Mouse (Mus musculus): ENCODE measurements at regions not wholly inside any gene's neighbourhood (a gene's known extent, or its start where the extent isn't known, plus 50 kb on each side); places are given as distances from the start of the nearest gene placed in this dataset.

DNA sequence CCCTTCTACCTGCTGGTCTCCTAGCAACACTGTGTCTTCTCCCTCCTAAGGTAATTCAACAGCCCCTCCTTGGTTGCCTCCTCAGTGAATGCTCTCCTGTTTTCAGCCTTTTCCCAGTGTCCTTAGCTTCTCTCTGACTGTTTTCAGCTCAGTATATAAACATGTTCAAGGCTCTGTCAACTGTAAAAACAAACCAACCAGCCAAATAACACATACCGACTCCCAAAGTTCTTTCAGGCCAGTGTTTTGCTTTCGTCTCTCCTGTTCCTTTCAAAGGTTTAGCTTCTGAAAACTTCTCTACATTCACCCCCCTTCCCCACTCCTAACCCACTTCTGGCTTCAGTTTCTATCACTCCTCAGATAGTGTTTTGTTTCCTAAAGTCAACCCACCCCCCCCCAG lies 73.4 kb downstream of the Phlda1 start:
- H3K4me2 ChIP-seq, result no peak overlapping the region
- no peak overlapping the region for H3K27ac ChIP-seq
- no peak for ATAC-seq (ENCODE audit: low FRiP score)
- H3K9ac ChIP-seq, result no peak overlapping the region
- no peaks in the 10 kb centered on the region for H3K4me1 ChIP-seq
- 75% methylated on average over 2 of the region's 2 CpGs for WGBS
- H3K9me3 ChIP-seq, result no peaks in the 10 kb centered on the region
- no peaks in the 10 kb centered on the region for H3K36me3 ChIP-seq (replicated peaks)
- H3K4me3 ChIP-seq (replicated peaks), result no peak overlapping the region
- no peaks in the 10 kb centered on the region for H3K27me3 ChIP-seq

DNA sequence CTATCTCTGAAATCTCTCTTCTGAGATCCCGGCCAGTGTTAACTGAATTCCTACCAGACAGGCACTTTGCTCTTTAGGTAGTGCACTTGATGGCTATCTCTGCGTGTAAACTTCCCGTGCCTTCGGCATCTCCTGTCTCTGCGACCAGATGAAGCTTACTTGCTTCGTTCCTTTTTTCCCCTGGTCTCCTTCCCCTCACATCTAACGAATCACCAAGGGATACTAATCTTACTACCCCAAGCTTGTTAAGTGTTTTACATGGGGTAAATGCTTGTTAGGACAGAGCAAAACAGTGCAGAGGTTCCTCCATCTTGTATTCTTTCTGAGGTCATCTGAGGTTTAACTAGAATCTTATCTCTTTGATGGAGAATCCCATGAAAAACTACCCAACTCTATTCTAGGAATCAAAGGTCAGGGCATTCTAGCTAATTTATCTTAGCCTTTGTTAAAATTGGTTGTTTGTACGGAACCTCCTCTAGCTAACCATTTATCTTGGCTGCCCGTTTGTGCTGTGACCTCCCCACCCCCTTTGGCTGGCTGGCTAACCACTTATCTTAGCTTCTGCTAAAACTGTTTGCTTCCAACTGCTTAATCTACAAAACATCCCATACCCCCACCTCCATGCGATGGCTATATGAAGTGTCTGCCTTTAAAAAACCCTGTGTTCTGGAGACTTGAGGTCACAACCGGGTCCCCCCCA lies 74.5 kb downstream of the Phlda1 start:
- 89% methylated on average over 11 of the region's 11 CpGs for WGBS
- Histone ChIP-seq H3K9me3 (no peaks in the 10 kb centered on the region), H3K4me1 (no peaks in the 10 kb centered on the region), H3K36me3 (replicated peaks) (no peaks in the 10 kb centered on the region), H3K9ac (no peak overlapping the region), H3K4me2 (no peak overlapping the region), H3K27ac (no peak overlapping the region), H3K4me3 (replicated peaks) (no peak overlapping the region), H3K27me3 (no peaks in the 10 kb centered on the region)
- ATAC-seq (ENCODE audit: low FRiP score), result no peak

DNA sequence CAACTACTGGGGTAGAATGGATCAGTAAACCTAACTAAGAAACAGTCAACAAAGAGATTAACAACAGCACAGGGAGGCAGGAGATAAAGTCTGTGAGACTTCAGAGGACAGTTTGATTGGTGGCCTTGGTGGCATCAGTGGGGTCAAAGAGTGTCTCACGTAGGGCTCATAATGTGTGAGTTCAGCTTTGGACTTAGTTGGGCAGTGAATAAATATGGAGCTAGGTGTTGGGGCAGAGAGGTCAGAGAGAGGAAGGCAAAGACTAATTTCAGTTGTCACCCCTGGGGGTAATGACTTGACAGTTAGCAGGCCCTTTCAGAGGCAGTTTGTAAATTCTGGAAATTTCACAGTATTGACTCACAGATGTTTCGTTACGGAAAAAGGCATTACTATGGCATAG lies 75.8 kb downstream of the Phlda1 start:
- Histone ChIP-seq H3K27ac (no peak overlapping the region), H3K4me3 (replicated peaks) (no peak overlapping the region), H3K9ac (no peak overlapping the region), H3K36me3 (replicated peaks) (no peaks in the 10 kb centered on the region), H3K4me1 (no peaks in the 10 kb centered on the region), H3K27me3 (no peaks in the 10 kb centered on the region), H3K4me2 (no peak overlapping the region), H3K9me3 (no peaks in the 10 kb centered on the region)
- 86% methylated on average over 3 of the region's 3 CpGs for WGBS
- ATAC-seq (ENCODE audit: low FRiP score), result no peak

DNA sequence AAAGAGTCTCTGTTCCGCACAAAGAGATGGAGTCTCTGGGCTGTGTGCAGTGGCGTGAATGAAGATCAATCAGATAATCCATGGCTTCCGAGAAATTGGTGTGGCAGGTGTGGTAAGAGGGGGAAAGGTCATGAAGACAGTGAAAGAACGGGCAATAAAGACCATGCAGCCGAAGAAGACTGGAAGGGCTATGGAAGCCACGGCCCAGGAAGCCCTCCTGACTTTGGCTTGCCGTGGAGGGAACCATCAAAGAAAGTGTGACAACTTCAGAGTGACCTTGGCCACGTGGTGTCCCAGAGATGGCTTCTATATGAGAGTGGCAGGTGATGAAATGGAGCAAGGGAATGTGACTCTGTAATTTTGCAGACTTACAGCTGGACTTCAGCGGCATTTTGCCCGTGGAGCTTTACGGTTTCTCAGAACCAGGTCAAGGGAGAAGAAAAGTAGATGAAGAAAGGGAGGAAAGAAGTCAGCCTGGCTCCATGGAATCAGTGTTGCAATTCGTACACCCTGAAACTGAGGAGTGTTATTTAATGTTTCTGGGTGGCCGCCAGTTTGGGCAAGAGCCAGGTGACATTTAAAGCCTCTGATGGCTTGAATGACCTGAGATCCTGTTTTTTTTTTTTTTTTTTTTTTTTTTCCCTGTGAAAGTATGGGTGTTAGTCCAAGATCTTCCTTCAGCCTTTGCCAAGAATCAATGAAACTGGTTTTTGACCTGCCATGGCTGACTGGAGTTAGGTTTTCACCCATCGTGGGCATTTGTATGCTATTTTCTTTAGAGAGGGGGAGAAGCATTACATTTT lies 76.4 kb downstream of the Phlda1 start:
- H3K4me3 ChIP-seq (replicated peaks), result no peak overlapping the region
- H3K4me2 ChIP-seq, result no peak overlapping the region
- H3K9ac ChIP-seq, result no peak overlapping the region

DNA sequence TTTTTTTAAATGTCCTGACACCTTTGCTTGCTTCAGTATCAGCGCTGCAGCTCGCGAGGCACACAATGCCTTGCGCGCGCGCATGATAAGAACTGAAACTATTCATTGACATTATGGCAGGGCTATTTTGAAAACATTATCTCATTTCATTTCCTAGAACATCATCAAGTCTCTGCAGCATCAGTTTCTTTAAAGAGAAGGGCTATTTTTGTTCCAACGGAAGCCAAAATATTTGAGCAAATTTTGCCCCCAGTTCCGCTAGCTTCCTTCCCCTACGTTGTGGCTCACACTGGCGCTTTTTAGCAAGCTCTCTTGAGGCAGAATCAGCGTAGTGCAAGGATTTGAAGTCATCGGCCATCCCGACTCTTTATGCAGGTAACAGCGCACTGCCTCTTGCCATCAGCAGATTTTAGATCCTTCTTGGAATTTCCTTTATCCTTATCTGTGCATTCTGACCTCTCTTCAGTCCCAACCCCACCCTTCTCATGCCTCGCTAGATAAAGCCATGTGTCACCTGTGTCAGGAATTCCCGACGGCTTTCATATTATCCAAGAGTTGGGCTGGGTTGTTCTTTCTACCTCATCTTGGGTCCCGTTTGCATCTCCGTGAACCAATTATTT lies 77.1 kb downstream of the Phlda1 start:
- H3K4me2 ChIP-seq, result no peak overlapping the region
- ATAC-seq (ENCODE audit: low FRiP score), result no peak
- no peak overlapping the region for H3K27ac ChIP-seq
- no peaks in the 10 kb centered on the region for H3K36me3 ChIP-seq (replicated peaks)
- no peaks in the 10 kb centered on the region for H3K4me1 ChIP-seq
- H3K9me3 ChIP-seq, result no peaks in the 10 kb centered on the region
- 95% methylated on average over 20 of the region's 20 CpGs for WGBS
- H3K9ac ChIP-seq, result no peak overlapping the region
- no peak overlapping the region for H3K4me3 ChIP-seq (replicated peaks)
- H3K27me3 ChIP-seq, result no peaks in the 10 kb centered on the region

More for the DNA sequence above, 76.4 kb downstream of the Phlda1 start:
- no peaks in the 10 kb centered on the region for H3K4me1 ChIP-seq
- H3K27me3 ChIP-seq, result no peaks in the 10 kb centered on the region
- WGBS, result 91% methylated on average over 14 of the region's 14 CpGs
- no peak for ATAC-seq (ENCODE audit: low FRiP score)
- H3K27ac ChIP-seq, result no peak overlapping the region
- no peaks in the 10 kb centered on the region for H3K9me3 ChIP-seq
- no peaks in the 10 kb centered on the region for H3K36me3 ChIP-seq (replicated peaks)

DNA sequence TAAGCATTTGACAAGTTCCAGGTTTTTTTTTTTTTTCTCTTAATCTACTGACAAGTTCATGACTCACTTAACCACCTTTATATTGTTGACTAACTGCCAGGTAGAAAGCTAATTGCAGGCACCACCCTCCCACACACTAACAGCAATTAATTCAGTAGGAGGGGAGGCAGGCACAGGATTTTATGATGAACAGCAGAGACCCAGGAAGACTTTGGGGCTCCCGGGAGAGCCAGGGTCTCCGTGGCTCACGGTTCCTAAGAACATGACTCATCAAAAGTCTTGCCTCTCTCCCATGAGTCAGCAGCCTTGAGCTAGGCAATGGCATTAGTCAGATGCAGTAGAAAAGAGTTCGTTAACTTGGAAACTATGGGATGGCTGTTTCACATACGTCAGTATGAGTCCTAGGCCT lies 77.7 kb downstream of the Phlda1 start:
- Histone ChIP-seq H3K4me3 (replicated peaks) (no peak overlapping the region), H3K9ac (no peak overlapping the region), H3K4me2 (no peak overlapping the region), H3K27ac (no peak overlapping the region), H3K9me3 (no peaks in the 10 kb centered on the region), H3K4me1 (no peaks in the 10 kb centered on the region), H3K36me3 (replicated peaks) (no peaks in the 10 kb centered on the region), H3K27me3 (no peaks in the 10 kb centered on the region)
- ATAC-seq (ENCODE audit: low FRiP score), result no peak
- 92% methylated on average over 5 of the region's 5 CpGs for WGBS

DNA sequence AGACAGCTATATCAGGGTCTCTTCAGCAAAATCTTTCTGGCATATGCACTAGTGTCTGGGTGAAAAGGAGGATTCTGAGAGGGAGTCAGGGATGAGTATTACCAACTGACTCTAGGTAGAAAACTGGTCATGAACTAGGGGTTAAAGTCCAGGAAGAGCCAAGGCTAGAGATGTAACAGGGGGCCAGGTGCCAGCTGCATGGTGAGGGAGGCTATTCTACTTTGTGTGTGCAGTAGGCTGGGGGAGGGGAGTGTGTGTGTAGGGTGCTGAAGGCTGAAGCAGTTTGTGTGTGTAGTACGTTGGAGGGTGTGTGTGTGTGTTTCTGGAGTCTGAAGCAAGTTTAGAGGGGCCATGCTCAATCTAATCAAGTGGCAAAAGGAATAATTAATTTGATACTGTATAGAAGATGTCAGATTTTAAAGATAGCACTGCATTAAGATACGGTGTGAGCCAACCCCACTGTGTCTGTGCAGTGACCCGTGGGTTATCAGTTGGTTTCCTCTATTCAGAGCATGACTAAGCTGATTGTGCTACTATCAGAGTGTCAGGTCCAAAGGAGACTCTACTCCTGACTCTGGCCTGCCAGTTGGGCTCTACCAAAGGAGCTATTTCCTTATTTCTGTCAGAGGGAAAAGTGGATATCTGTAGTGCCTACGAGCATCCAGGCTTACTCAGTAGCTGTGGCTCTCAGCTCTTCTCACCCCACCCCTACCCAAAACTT lies 82.0 kb downstream of the Phlda1 start:
- Histone ChIP-seq H3K4me1 (no peaks in the 10 kb centered on the region), H3K4me2 (no peak overlapping the region), H3K9me3 (no peaks in the 10 kb centered on the region), H3K9ac (no peak overlapping the region), H3K27me3 (no peaks in the 10 kb centered on the region), H3K27ac (no peak overlapping the region), H3K4me3 (replicated peaks) (no peak overlapping the region), H3K36me3 (replicated peaks) (no peaks in the 10 kb centered on the region)
- ATAC-seq (ENCODE audit: low FRiP score), result no peak
- WGBS, result 33% methylated on average over 4 of the region's 4 CpGs

DNA sequence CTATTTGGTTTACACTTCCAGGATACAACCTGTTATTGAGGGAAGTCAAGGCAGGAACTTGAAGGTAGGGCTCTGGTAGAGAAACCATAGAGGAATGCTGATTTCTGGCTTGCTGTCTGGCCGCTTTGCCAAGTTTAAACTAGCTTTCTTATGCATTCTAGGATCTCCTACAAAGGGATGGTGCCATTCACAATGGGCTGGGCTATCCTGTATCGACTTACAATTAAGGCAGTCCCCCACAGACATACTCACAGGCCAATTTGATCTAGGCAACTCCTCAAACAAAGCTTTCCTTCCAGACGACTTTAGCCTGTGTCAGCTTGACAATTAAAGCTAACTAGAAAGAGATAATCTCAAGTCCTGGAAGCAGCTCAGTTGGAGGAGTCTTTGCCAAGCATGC lies 83.1 kb downstream of the Phlda1 start:
- H3K9ac ChIP-seq, result no peak overlapping the region
- no peak overlapping the region for H3K4me2 ChIP-seq
- H3K9me3 ChIP-seq, result no peaks in the 10 kb centered on the region
- ATAC-seq (ENCODE audit: low FRiP score), result no peak
- H3K27ac ChIP-seq, result no peak overlapping the region
- WGBS, result 51% methylated on average over 3 of the region's 3 CpGs
- H3K4me1 ChIP-seq, result no peaks in the 10 kb centered on the region
- no peaks in the 10 kb centered on the region for H3K27me3 ChIP-seq
- no peak overlapping the region for H3K4me3 ChIP-seq (replicated peaks)
- H3K36me3 ChIP-seq (replicated peaks), result no peaks in the 10 kb centered on the region

DNA sequence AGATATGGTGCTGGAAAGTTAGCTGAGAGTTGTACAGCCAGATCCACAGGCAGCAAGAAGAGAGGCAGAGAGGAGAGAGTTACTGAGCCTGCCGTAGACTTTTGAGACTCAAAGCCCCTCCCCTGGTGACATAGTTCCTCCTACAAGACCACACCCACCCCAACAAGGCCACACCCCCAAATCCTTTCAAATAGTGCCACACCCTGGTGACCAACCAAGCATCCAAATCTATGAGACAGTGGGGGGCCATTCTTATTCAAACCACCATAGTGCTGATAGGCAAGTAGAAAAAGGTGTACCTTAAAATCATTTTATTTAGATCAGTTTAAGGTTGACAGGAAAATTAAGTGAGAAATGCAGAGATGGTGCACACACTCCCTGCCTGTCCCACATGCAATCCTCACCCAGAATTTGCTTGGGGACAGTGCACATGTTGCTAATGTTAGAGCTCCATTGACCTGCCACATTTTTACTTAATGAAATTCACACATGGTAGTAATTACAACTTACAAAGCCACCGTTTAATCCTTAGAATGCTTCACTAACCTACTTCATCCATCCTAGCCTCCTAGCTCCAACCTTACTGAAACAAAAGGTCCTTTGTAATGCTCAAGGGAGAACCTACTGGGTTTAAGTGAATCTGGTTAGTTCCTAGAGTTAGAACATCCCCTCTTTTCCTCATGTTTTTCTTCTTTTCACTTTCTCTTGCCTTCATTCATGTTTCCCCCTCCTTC lies 86.5 kb downstream of the Phlda1 start:
- Histone ChIP-seq H3K9ac (no peak overlapping the region), H3K9me3 (no peaks in the 10 kb centered on the region), H3K27ac (no peak overlapping the region), H3K27me3 (no peaks in the 10 kb centered on the region), H3K36me3 (replicated peaks) (no peaks in the 10 kb centered on the region), H3K4me2 (no peak overlapping the region), H3K4me1 (0 out of 2 replicates have a peak, but pooled peaks cover 5% of the 10 kb centered on the region), H3K4me3 (replicated peaks) (no peak overlapping the region)
- WGBS, result 64% methylated on average over 2 of the region's 2 CpGs
- ATAC-seq (ENCODE audit: low FRiP score), result no peak

DNA sequence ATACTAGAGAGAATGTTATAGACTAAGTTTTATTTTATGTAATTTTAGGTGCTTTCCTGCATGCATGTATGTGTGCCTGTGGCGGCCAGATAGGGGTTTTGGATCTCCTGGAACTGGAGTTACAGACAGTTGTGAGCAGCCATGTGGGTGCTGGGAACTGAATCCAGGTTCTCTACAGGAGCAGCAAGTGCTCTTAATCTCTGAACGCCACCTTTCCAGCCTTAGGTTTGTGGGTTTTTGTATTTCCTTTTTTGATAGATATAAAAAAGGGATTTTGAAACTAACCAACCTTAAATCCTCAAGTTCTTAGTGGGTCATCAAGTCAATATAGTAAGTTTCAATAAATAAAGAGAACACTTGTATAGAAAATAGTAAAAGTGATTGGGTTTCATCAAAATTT lies 87.2 kb downstream of the Phlda1 start:
- no peak overlapping the region for H3K4me2 ChIP-seq
- no peak overlapping the region for H3K4me3 ChIP-seq (replicated peaks)
- no peak for ATAC-seq (ENCODE audit: low FRiP score)
- no peak overlapping the region for H3K27ac ChIP-seq
- H3K9ac ChIP-seq, result no peak overlapping the region
- H3K36me3 ChIP-seq (replicated peaks), result no peaks in the 10 kb centered on the region
- WGBS, result 97% methylated on average over 2 of the region's 2 CpGs
- H3K27me3 ChIP-seq, result no peaks in the 10 kb centered on the region
- 0 out of 2 replicates have a peak, but pooled peaks cover 5% of the 10 kb centered on the region for H3K4me1 ChIP-seq
- H3K9me3 ChIP-seq, result no peaks in the 10 kb centered on the region

DNA sequence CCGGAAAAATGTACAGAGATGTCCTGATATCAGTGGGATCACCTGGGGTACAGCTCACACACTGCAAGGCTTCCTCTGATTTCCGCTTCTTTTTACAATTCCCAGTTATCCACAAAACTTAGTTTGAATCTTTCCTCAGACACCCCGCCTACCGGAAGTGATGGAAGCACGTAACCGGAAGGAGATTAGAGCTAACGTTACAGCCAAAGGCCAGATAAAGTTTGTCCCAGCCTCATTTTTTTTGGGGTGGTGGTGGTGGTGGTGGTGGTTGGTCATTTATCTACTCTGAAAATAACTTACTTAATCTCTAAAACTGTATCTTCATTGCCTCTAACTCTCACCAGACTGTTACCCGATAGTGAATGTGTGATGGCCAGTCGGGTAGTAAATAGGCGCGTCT lies 88.1 kb downstream of the Phlda1 start:
- H3K9ac ChIP-seq, result no peak overlapping the region
- 0 out of 2 replicates have a peak, but pooled peaks cover 5% of the 10 kb centered on the region for H3K4me1 ChIP-seq
- H3K4me2 ChIP-seq, result no peak overlapping the region
- WGBS, result 92% methylated on average over 11 of the region's 11 CpGs
- H3K4me3 ChIP-seq (replicated peaks), result no peak overlapping the region
- no peaks in the 10 kb centered on the region for H3K9me3 ChIP-seq
- no peaks in the 10 kb centered on the region for H3K36me3 ChIP-seq (replicated peaks)
- no peak overlapping the region for H3K27ac ChIP-seq
- no peak for ATAC-seq (ENCODE audit: low FRiP score)
- no peaks in the 10 kb centered on the region for H3K27me3 ChIP-seq

DNA sequence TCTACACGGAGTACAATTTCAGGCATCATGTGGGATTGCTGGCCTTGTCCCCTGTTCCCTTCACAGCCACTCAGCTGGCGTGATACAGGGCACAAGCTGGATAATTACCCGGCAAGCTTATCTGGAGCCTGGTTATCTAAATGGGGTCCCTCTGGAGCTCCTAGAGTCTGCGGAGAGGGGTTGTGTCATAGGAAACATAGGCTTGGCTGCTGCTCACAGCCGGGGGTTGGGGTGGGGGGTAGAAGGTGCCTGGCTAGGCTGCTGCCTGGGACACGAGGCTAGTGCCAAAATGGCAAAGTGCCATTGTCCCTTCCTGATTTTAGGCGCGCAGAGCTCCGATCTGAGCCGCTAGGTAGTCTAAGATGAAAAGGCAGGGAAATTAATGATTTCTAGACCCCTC lies 88.6 kb downstream of the Phlda1 start:
- no peak overlapping the region for H3K4me3 ChIP-seq (replicated peaks)

More for the DNA sequence above, 88.6 kb downstream of the Phlda1 start:
- Histone ChIP-seq H3K36me3 (replicated peaks) (no peaks in the 10 kb centered on the region), H3K27ac (no peak overlapping the region), H3K9ac (no peak overlapping the region), H3K4me1 (0 out of 2 replicates have a peak, but pooled peaks cover 7% of the 10 kb centered on the region), H3K4me2 (no peak overlapping the region), H3K9me3 (no peaks in the 10 kb centered on the region), H3K27me3 (no peaks in the 10 kb centered on the region)
- 89% methylated on average over 10 of the region's 10 CpGs for WGBS
- no peak for ATAC-seq (ENCODE audit: low FRiP score)
